In genomic region chr1:72944805-72945749, GRCm38 (mm10) we compare ENCODE assay signal across 8 mouse cellular contexts.
A peak's percentile ranks its signal among the peaks of the same experiment; 100 is the strongest.
DNase-seq lines count a peak whose midpoint lies in the region; ATAC-seq and TF ChIP-seq lines count a peak whose summit lies in the region.

No protein-coding gene starts in this region.

- peak overlapping the region; percentile 58 for H3K4me2 ChIP-seq in kidney, embryonic 15.5 days
- H3K4me2 ChIP-seq in heart, embryonic 14.5 days (ENCODE audit: low read length), result peak overlapping the region; percentile 55
- peak overlapping the region; percentile 30 for H3K4me2 ChIP-seq in liver, embryonic 13.5 days

- no peak for DNase-seq in kidney, adult 2 months
- DNase-seq in liver, embryonic 13.5 days, result no peak
- DNase-seq in retina, embryonic 14.5 days (ENCODE audit: low spot score), result peak; percentile 39
- no peak for DNase-seq in spleen, postnatal 10 days (ENCODE audit: low spot score in 2 of 2)
- DNase-seq in gastrocnemius, adult 18-20 months (ENCODE audit: low spot score), result no peak
- DNase-seq in cerebellum, adult 9-10 months, result no peak

- H3K9me3 ChIP-seq in kidney, embryonic 15.5 days (replicated peaks), result no peaks in the 10 kb centered on the region
- no peaks in the 10 kb centered on the region for H3K9me3 ChIP-seq in heart, embryonic 14.5 days (ENCODE audit: control insufficient read depth, low read length)
- H3K9me3 ChIP-seq in liver, embryonic 13.5 days (replicated peaks), result no peaks in the 10 kb centered on the region

- H3K27me3 ChIP-seq in kidney, embryonic 15.5 days, result no peaks in the 10 kb centered on the region
- no peaks in the 10 kb centered on the region for H3K27me3 ChIP-seq in kidney, adult 2 months (replicated peaks; ENCODE audit: control insufficient read depth, insufficient read depth, low read length)
- no peaks in the 10 kb centered on the region for H3K27me3 ChIP-seq in heart, embryonic 14.5 days (ENCODE audit: control insufficient read depth, insufficient read depth, low read length)
- H3K27me3 ChIP-seq in liver, embryonic 13.5 days, result 0 out of 2 replicates have a peak, but pooled peaks cover 8% of the 10 kb centered on the region

- ATAC-seq in kidney, embryonic 15.5 days (replicated peaks; ENCODE audit: low FRiP score), result peak; percentile 68; the same call in 1 of the 2 replicates
- peak; percentile 61 for ATAC-seq in heart, embryonic 14.5 days (ENCODE audit: insufficient number of reproducible peaks, insufficient read depth, low FRiP score, low read depth)
- no peak for ATAC-seq in liver, embryonic 13.5 days (ENCODE audit: low read depth)

- H3K9ac ChIP-seq in kidney, embryonic 15.5 days, result no peak overlapping the region
- peak overlapping the region; percentile 35 for H3K9ac ChIP-seq in heart, embryonic 14.5 days (ENCODE audit: low read length)
- H3K9ac ChIP-seq in liver, embryonic 13.5 days, result no peak overlapping the region

- H3K4me3 ChIP-seq in kidney, embryonic 15.5 days (replicated peaks), result peak overlapping the region; percentile 23
- no peak overlapping the region for H3K4me3 ChIP-seq in kidney, adult 2 months (ENCODE audit: insufficient read depth, low read depth, low read length)
- H3K4me3 ChIP-seq in heart, embryonic 14.5 days (ENCODE audit: control insufficient read depth in 1 of 2, insufficient read depth in 1 of 2, low read depth in 1 of 2, low read length in 2 of 2), result peak overlapping the region; percentile 2 to 15; a peak in 1 of 4 replicates
- 0 out of 2 replicates have a peak overlapping the region, but pooled peaks have one; percentile 8 for H3K4me3 ChIP-seq in liver, embryonic 13.5 days (replicated peaks)

- H3K4me1 ChIP-seq in kidney, embryonic 15.5 days, result peaks cover 24% of the 10 kb centered on the region
- H3K4me1 ChIP-seq in kidney, adult 2 months (ENCODE audit: control insufficient read depth, insufficient read depth, low read length), result no peaks in the 10 kb centered on the region
- peaks cover 26 to 51% of the 10 kb centered on the region in 2 experiments for H3K4me1 ChIP-seq in heart, embryonic 14.5 days (ENCODE audit: control insufficient read depth in 2 of 2, insufficient read depth in 2 of 2, low read length in 2 of 2)
- H3K4me1 ChIP-seq in liver, embryonic 13.5 days (replicated peaks), result peaks cover 13% of the 10 kb centered on the region

- no peak for TF ChIP-seq CTCF in kidney, adult 2 months (conservative IDR thresholded peaks at IDR 0.05; ENCODE audit: insufficient read depth, insufficient read length, low read depth, low read length)

- H3K36me3 ChIP-seq in kidney, embryonic 15.5 days, result no peaks in the 10 kb centered on the region
- no peaks in the 10 kb centered on the region for H3K36me3 ChIP-seq in kidney, adult 2 months (ENCODE audit: control insufficient read depth, insufficient read depth, low read length)
- H3K36me3 ChIP-seq in heart, embryonic 14.5 days (ENCODE audit: control insufficient read depth, insufficient read depth, low read length), result no peaks in the 10 kb centered on the region
- H3K36me3 ChIP-seq in liver, embryonic 13.5 days, result no peaks in the 10 kb centered on the region

- 11% methylated on average over 21 of the region's 21 CpGs for WGBS in kidney, embryonic 15.5 days
- WGBS in kidney, adult 2 months, result 23% methylated on average over 21 of the region's 21 CpGs
- 7% methylated on average over 21 of the region's 21 CpGs for WGBS in heart, embryonic 14.5 days
- 14% methylated on average over 21 of the region's 21 CpGs for WGBS in liver, embryonic 13.5 days (ENCODE audit: insufficient replicate concordance)

- no peak for TF ChIP-seq POLR2A in kidney, adult 2 months (IDR thresholded peaks at IDR 0.05; ENCODE audit: low read depth, low read length)

- peak overlapping the region; percentile 54 for H3K27ac ChIP-seq in kidney, embryonic 15.5 days
- H3K27ac ChIP-seq in kidney, adult 2 months (ENCODE audit: insufficient read depth, low read depth, low read length), result no peak overlapping the region; the same call in 1 of the 2 replicates
- peak overlapping the region; percentile 77 to 93 for H3K27ac ChIP-seq in heart, embryonic 14.5 days (replicated peaks in 1 of 2; ENCODE audit: control insufficient read depth in 1 of 2, insufficient read depth in 1 of 2, low read depth in 2 of 2, low read length in 2 of 2)
- H3K27ac ChIP-seq in liver, embryonic 13.5 days, result no peak overlapping the region

Comparison
In these comparisons a context has a peak if more than half of its experiments do, and no peak if none do; other contexts are left out.
1. H3K27ac ChIP-seq: peak in kidney, embryonic 15.5 days (single experiment) and heart, embryonic 14.5 days (2 of 2); none in kidney, adult 2 months (single experiment) and liver, embryonic 13.5 days (single experiment).
2. Peak in every context shown above with its lines, with median percentiles within 50 percentile points of each other: H3K4me2 ChIP-seq.